Mouse (Mus musculus) forebrain, embryonic 16.5 days (tissue): ENCODE measurements around the gene Ugt2b1. TPM values are rescaled to one million over a fixed set of nuclear protein-coding genes. Genes with fewer than 3 reads are reported as not detected.
"Not testable (repeated sequence)": the region's sequence is repeated elsewhere in the genome, so short reads cannot be mapped to it uniquely, and the experiment has no call there.

Source experiments
- ATAC-seq: fragments of 200-750 bp; cut with Nextera tagmentation; 2 replicates; pipeline ENCODE4 v1.8.0; 2017; ENCODE audit warnings: mild to moderate bottlenecking, moderate library complexity
- H3K27ac ChIP-seq: fragments of 300-500 bp; sonication (generic); 2 replicates; pipeline ENCODE4 v1.5.1; 2014; ENCODE audit warnings: low read length, control low read depth
- H3K27me3 ChIP-seq: fragments of 300-500 bp; sonication (generic); replicated peaks from 2 replicates; pipeline ENCODE4 v1.6.1; 2014; ENCODE audit warnings: low read length; ENCODE audit not compliant: control insufficient read depth, insufficient read depth
- H3K36me3 ChIP-seq: fragments of 300-500 bp; sonication (generic); 2 replicates; pipeline ENCODE4 v1.6.1; 2014; ENCODE audit not compliant: control insufficient read depth, insufficient read depth
- H3K4me1 ChIP-seq: fragments of 300-500 bp; sonication (generic); replicated peaks from 2 replicates; pipeline ENCODE4 v1.6.1; 2014; ENCODE audit warnings: low read length; ENCODE audit not compliant: control insufficient read depth, insufficient read depth
- H3K4me2 ChIP-seq: fragments of 300-500 bp; sonication (generic); 2 replicates; pipeline ENCODE4 v1.6.1; 2014; ENCODE audit warnings: mild to moderate bottlenecking, low read length, control low read depth
- H3K4me3 ChIP-seq: fragments of 300-500 bp; sonication (generic); replicated peaks from 2 replicates; pipeline ENCODE4 v1.5.1; 2014; ENCODE audit warnings: mild to moderate bottlenecking, low read length, control low read depth
- H3K9ac ChIP-seq: fragments of 300-500 bp; sonication (generic); replicated peaks from 2 replicates; pipeline ENCODE4 v1.6.1; 2014; ENCODE audit warnings: low read depth, low read length, control low read depth
- H3K9me3 ChIP-seq: fragments of 300-500 bp; sonication (generic); 2 replicates; pipeline ENCODE4 v1.6.1; 2016; ENCODE audit warnings: low read length; ENCODE audit not compliant: control insufficient read depth
- WGBS: fragments of 180-500 bp; shearing (Covaris S2); extraction: QIAGEN DNeasy Blood & Tissue Kit; methylation state at CpG from one replicate; pipeline ENCODE4 v1.1.7; 2014; 5-methylcytosine and 5-hydroxymethylcytosine counted together
- polyA plus RNA-seq: library from polyadenylated mRNA; unstranded; fragments of >200 nt; fragmentation: Nextera tagmentation; extraction: Ambion mirVana; gene quantifications from 2 replicates; pipeline ENCODE4 v1.2.1, GENCODE M21; 2015

Ugt2b1 gene
- not detected in 2 replicates for polyA plus RNA-seq

- Histone ChIP-seq H3K27ac (no peak within 1 kb of the TSS), H3K4me1 (no peaks in the 10 kb centered on the region), H3K4me2 (no peak within 1 kb of the TSS), H3K9me3 (no peaks in the 10 kb centered on the region), H3K27me3 (no peaks in the 10 kb centered on the region), H3K36me3 (no peaks in the 10 kb centered on the region), H3K4me3 (no peak within 1 kb of the TSS), H3K9ac (no peak within 1 kb of the TSS)
- no peak for ATAC-seq
- 86% methylated on average over 2 of the region's 2 CpGs for WGBS
Observed at GRCm38 (mm10) chr5:86926426-86926825, at the start of gene Ugt2b1. TSS of gene Ugt2b1 (minus strand) at chr5:86926530.

GRCm38 (mm10) chr5:86967271-86967670, 40.9 kb upstream of the Ugt2b1 start:
- 95% methylated on average over 5 of the region's 5 CpGs for WGBS
- not testable (repeated sequence) for ATAC-seq

GRCm38 (mm10) chr5:86962849-86963248, 36.5 kb upstream of the Ugt2b1 start:
- not testable (repeated sequence) for H3K9ac ChIP-seq, H3K4me2 ChIP-seq, H3K9me3 ChIP-seq, H3K27me3 ChIP-seq, H3K4me3 ChIP-seq, ATAC-seq, H3K4me1 ChIP-seq, H3K36me3 ChIP-seq, H3K27ac ChIP-seq
- 95% methylated on average over 1 of the region's 1 CpGs for WGBS

More at GRCm38 (mm10) chr5:86967271-86967670, 40.9 kb upstream of the Ugt2b1 start:
- H3K9ac ChIP-seq, H3K27me3 ChIP-seq, H3K4me3 ChIP-seq, H3K36me3 ChIP-seq, H3K27ac ChIP-seq, H3K9me3 ChIP-seq, H3K4me2 ChIP-seq, H3K4me1 ChIP-seq: not testable (repeated sequence)

GRCm38 (mm10) chr5:86961587-86962358, 35.4 kb upstream of the Ugt2b1 start:
- Histone ChIP-seq H3K27ac (no peak overlapping the region), H3K9me3 (no peaks in the 10 kb centered on the region), H3K4me2 (no peak overlapping the region), H3K36me3 (no peaks in the 10 kb centered on the region), H3K27me3 (no peaks in the 10 kb centered on the region), H3K9ac (no peak overlapping the region), H3K4me1 (no peaks in the 10 kb centered on the region), H3K4me3 (no peak overlapping the region)
- 76% methylated on average over 3 of the region's 3 CpGs for WGBS
- no peak for ATAC-seq

- no peak overlapping the region for H3K4me3 ChIP-seq
- no peak for ATAC-seq
- no peaks in the 10 kb centered on the region for H3K9me3 ChIP-seq
- 91% methylated on average over 3 of the region's 3 CpGs for WGBS
- no peak overlapping the region for H3K4me2 ChIP-seq
- H3K36me3 ChIP-seq = no peaks in the 10 kb centered on the region
- no peaks in the 10 kb centered on the region for H3K27me3 ChIP-seq
- H3K27ac ChIP-seq = no peak overlapping the region
- no peaks in the 10 kb centered on the region for H3K4me1 ChIP-seq
- no peak overlapping the region for H3K9ac ChIP-seq
Observed at GRCm38 (mm10) chr5:86960504-86960903, 34.2 kb upstream of the Ugt2b1 start.

GRCm38 (mm10) chr5:86942111-86942510, 15.8 kb upstream of the Ugt2b1 start:
- no peak for ATAC-seq
- no peak overlapping the region for H3K9ac ChIP-seq
- H3K9me3 ChIP-seq = no peaks in the 10 kb centered on the region
- no peaks in the 10 kb centered on the region for H3K27me3 ChIP-seq
- no peaks in the 10 kb centered on the region for H3K4me1 ChIP-seq
- no peak overlapping the region for H3K27ac ChIP-seq
- H3K4me3 ChIP-seq = no peak overlapping the region
- WGBS = 90% methylated on average over 2 of the region's 2 CpGs
- H3K4me2 ChIP-seq = no peak overlapping the region
- H3K36me3 ChIP-seq = no peaks in the 10 kb centered on the region

GRCm38 (mm10) chr5:86920661-86921233, 5.6 kb downstream of the Ugt2b1 start:
- WGBS = 70% methylated on average over 3 of the region's 3 CpGs

GRCm38 (mm10) chr5:86911357-86912099, 14.8 kb downstream of the Ugt2b1 start:
- no peak overlapping the region for H3K4me3 ChIP-seq
- no peak overlapping the region for H3K27ac ChIP-seq
- ATAC-seq = no peak
- no peaks in the 10 kb centered on the region for H3K4me1 ChIP-seq
- H3K4me2 ChIP-seq = no peak overlapping the region
- H3K27me3 ChIP-seq = no peaks in the 10 kb centered on the region
- no peaks in the 10 kb centered on the region for H3K9me3 ChIP-seq
- H3K36me3 ChIP-seq = no peaks in the 10 kb centered on the region
- WGBS = 86% methylated on average over 3 of the region's 3 CpGs
- H3K9ac ChIP-seq = no peak overlapping the region

More at GRCm38 (mm10) chr5:86920661-86921233, 5.6 kb downstream of the Ugt2b1 start:
- Histone ChIP-seq H3K36me3 (no peaks in the 10 kb centered on the region), H3K4me2 (no peak overlapping the region), H3K27ac (no peak overlapping the region), H3K9ac (no peak overlapping the region), H3K4me3 (no peak overlapping the region), H3K27me3 (no peaks in the 10 kb centered on the region), H3K9me3 (no peaks in the 10 kb centered on the region), H3K4me1 (no peaks in the 10 kb centered on the region)
- ATAC-seq = no peak

GRCm38 (mm10) chr5:86910770-86911169, 15.6 kb downstream of the Ugt2b1 start:
- WGBS = 76% methylated on average over 1 of the region's 1 CpGs

More at GRCm38 (mm10) chr5:86910770-86911169, 15.6 kb downstream of the Ugt2b1 start:
- ATAC-seq = no peak
- H3K9me3 ChIP-seq = no peaks in the 10 kb centered on the region
- no peak overlapping the region for H3K27ac ChIP-seq
- no peak overlapping the region for H3K9ac ChIP-seq
- H3K4me2 ChIP-seq = no peak overlapping the region
- H3K4me3 ChIP-seq = no peak overlapping the region
- no peaks in the 10 kb centered on the region for H3K36me3 ChIP-seq
- H3K27me3 ChIP-seq = no peaks in the 10 kb centered on the region
- H3K4me1 ChIP-seq = no peaks in the 10 kb centered on the region
